Mouse (Mus musculus): ENCODE measurements around the gene Lrrc2. TPM values are rescaled to one million over a fixed set of nuclear protein-coding genes. Genes with fewer than 3 reads are reported as not detected.

Lrrc2 gene
- polyA plus RNA-seq, 1 experiment from 2014 or later = 0.51 TPM

DNA sequence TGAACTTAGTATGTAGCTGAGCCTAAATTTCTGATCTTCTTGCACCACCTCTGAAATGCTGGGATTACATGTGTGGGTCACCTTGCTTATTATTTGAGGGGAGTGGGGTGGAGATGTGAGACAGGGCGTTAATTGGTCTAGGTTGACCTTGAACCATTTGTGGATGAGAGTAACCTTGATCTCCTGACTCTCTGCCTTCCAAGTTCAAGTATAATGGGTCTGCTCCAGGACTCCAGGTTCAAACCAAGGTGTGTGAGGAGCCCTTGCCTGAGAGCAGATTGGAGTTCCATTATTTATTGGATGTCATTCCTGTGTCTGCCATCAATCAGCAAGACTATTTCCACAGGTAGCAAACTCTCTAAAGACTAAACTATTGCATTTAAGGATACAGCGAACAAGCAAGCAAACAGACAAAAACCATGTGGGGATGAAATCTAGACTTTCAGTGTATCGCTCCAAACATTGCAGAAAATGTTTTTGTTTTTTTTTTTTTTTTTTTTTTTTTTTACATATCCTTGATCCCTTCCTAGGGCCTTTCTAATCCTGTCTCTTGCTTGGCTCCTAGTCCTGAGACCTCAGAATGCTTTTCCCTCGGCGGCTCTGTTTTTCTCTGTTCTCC is 1.7 kb downstream of the Lrrc2 start:
- H3K4me3 ChIP-seq (replicated peaks; ENCODE audit: low read depth, low read length) = peak overlapping the region; percentile 51
- DNase-seq (no peak), ATAC-seq (ENCODE audit: low FRiP score, low TSS enrichment) (no peak)
- H3K9ac ChIP-seq (replicated peaks; ENCODE audit: low read length) = peak overlapping the region; percentile 57; the same call in 1 of the 2 replicates
- WGBS = 45% methylated on average over 5 of the region's 5 CpGs
- H3K9me3 ChIP-seq (ENCODE audit: control insufficient read depth, low read length) = no peaks in the 10 kb centered on the region
- H3K4me2 ChIP-seq (ENCODE audit: low read length) = peak overlapping the region; percentile 89
- peak overlapping the region; percentile 75 for H3K27ac ChIP-seq (replicated peaks; ENCODE audit: low read depth, low read length)
- no peaks in the 10 kb centered on the region for H3K36me3 ChIP-seq (ENCODE audit: control insufficient read depth, insufficient read depth, low read length)
- H3K27me3 ChIP-seq (ENCODE audit: control insufficient read depth, insufficient read depth, low read length) = no peaks in the 10 kb centered on the region
- peaks cover 7% of the 10 kb centered on the region; the same call in 1 of the 2 replicates for H3K4me1 ChIP-seq (ENCODE audit: control insufficient read depth, insufficient read depth, low read length)

DNA sequence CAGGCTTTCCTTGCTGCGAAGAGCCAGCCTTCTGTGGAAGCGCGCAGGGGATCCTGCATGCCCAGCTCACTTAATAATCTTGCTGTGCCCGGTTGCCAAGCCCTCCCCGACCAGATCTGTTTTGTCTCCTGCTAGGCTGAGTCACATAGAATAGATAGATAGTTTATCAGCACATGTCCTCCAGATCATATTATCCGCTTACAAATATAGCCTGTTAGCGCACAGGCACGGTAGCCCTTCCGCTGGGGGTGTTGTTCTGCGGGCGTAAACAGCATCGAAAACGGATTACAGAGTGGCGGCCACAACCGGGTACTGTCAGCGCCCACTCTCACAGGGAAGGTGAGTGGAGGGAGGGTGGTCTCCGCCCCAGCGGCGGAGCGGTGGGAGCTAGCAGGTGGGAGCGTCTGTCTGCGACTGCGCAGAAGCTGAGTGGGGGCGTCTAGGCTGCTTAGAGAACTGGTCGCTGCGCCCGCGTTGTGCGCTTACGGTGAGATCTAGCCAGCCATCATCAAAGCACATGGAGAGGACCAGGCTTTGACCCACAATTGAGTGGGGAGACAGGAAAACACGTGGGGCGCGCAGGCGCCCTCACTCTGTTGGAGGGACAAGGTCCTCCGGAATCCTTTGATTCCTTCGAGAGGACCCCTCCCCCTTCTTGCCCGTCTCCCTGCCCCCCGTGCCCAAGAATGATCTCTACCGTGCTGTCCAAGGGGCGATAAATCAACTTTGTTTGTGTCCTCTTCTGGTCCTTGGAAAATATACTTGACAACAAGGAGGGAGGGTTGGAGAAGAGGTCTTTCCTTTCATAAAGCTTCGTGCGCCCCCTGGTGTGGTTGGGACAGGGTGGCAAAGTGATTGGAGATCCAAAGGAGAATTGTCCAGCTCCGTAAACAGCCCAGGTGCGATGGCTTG is 2.5 kb downstream of the Lrrc2 start:
- DNase-seq (peak; percentile 91), ATAC-seq (ENCODE audit: low FRiP score, low TSS enrichment) (peak; percentile 76)
- Histone ChIP-seq H3K9ac (replicated peaks; ENCODE audit: low read length) (peak overlapping the region; percentile 57), H3K36me3 (ENCODE audit: control insufficient read depth, insufficient read depth, low read length) (no peaks in the 10 kb centered on the region), H3K9me3 (ENCODE audit: control insufficient read depth, low read length) (no peaks in the 10 kb centered on the region), H3K27ac (replicated peaks; ENCODE audit: low read depth, low read length) (peak overlapping the region; percentile 75), H3K4me2 (ENCODE audit: low read length) (peak overlapping the region; percentile 89), H3K27me3 (ENCODE audit: control insufficient read depth, insufficient read depth, low read length) (no peaks in the 10 kb centered on the region), H3K4me3 (replicated peaks; ENCODE audit: low read depth, low read length) (peak overlapping the region; percentile 51), H3K4me1 (ENCODE audit: control insufficient read depth, insufficient read depth, low read length) (peaks cover 7% of the 10 kb centered on the region; the same call in 1 of the 2 replicates)
- under 1% methylated on average over 44 of the region's 44 CpGs for WGBS

DNA sequence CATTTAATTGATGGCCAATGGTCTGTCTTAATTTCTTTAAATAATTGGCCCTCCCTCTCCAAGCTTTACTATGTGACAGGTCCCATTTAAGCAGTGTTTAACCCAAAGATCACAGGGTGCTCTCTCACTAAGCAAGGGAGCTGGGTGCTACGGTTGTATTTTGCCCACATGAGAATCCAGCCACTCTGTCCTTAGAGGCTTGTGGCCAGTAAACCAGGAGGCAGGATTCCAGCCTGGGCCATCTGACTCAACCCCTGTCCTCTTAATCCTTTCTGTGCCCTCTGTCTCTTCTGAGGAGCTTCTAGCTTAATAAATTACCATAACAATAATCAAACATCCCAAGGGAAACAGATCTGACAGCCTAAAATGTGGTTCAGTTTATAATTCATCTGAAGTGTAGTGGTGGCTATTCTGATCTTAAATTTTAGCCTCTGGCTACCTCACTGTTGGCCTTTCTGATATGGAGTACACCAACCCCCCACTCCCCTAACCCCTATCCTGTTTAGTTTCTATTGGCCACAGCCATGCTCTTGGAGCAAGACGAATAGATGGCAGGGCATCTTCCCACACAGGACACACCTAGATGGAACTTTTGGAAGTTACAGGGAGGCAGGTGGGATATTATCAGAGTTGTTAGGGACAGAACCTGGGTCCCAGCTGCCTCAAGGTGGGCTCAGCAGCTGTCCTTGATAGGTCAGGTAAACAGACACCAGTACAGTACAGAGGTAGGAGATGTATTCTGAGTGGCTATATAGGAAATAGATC is 3.5 kb downstream of the Lrrc2 start:
- ATAC-seq (ENCODE audit: low FRiP score, low TSS enrichment) = no peak
- H3K4me3 ChIP-seq (replicated peaks; ENCODE audit: low read depth, low read length) = no peak overlapping the region

DNA sequence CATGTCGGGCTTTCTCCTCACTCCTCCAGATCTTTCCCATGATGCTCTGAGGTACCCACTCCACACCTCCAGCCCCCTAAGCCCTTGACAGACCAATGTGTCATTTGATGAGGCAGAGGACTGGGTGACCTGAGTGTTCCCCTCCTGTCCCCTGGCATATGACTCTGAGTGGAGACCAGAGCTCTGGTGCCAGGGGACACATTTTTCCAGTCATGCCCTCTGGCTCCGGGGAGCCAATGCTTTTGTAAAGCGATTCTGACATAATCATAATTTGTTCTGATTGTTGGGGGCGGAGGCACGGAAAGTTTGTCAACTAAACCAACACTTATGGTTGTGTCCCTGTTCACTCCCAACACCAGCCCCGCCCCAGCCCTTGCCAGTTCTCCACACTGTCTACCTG is 4.6 kb downstream of the Lrrc2 start:
- DNase-seq = no peak
- H3K9ac ChIP-seq (replicated peaks; ENCODE audit: low read length) = no peak overlapping the region

More for the DNA sequence above, 3.5 kb downstream of the Lrrc2 start:
- H3K9ac ChIP-seq (replicated peaks; ENCODE audit: low read length) = no peak overlapping the region
- no peaks in the 10 kb centered on the region for H3K9me3 ChIP-seq (ENCODE audit: control insufficient read depth, low read length)
- 37% methylated on average over 2 of the region's 2 CpGs for WGBS
- no peak for DNase-seq
- peaks cover 7% of the 10 kb centered on the region; the same call in 1 of the 2 replicates for H3K4me1 ChIP-seq (ENCODE audit: control insufficient read depth, insufficient read depth, low read length)
- no peaks in the 10 kb centered on the region for H3K27me3 ChIP-seq (ENCODE audit: control insufficient read depth, insufficient read depth, low read length)
- no peak overlapping the region for H3K27ac ChIP-seq (replicated peaks; ENCODE audit: low read depth, low read length)
- H3K4me2 ChIP-seq (ENCODE audit: low read length) = peak overlapping the region; percentile 89
- no peaks in the 10 kb centered on the region for H3K36me3 ChIP-seq (ENCODE audit: control insufficient read depth, insufficient read depth, low read length)

DNA sequence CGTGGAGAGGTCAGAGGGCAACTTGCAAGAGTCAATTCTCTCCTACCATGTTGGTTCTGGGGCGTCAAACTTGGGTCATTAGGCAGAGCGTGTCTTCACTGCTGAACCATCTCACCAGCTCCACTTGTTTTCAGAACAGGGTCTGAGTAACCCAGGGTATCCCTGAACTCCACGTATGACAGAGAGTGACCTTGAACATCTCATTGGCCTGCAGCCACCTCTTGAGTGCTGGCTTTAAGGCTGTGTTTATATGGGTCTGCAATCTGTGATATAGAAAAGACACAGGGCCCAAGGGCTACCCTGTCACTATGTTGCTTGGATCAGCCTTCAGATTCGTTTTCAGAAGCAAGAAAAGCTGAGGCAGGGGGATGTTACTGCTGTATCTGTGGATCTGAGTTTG is 8.3 kb downstream of the Lrrc2 start:
- 82% methylated on average over 5 of the region's 5 CpGs for WGBS

More for the DNA sequence above, 4.6 kb downstream of the Lrrc2 start:
- H3K4me3 ChIP-seq (replicated peaks; ENCODE audit: low read depth, low read length) = no peak overlapping the region
- 90% methylated on average over 6 of the region's 6 CpGs for WGBS
- no peaks in the 10 kb centered on the region for H3K9me3 ChIP-seq (ENCODE audit: control insufficient read depth, low read length)
- no peak overlapping the region for H3K4me2 ChIP-seq (ENCODE audit: low read length)
- H3K4me1 ChIP-seq (ENCODE audit: control insufficient read depth, insufficient read depth, low read length) = peaks cover 7% of the 10 kb centered on the region; the same call in 1 of the 2 replicates
- no peak overlapping the region for H3K27ac ChIP-seq (replicated peaks; ENCODE audit: low read depth, low read length)
- H3K27me3 ChIP-seq (ENCODE audit: control insufficient read depth, insufficient read depth, low read length) = no peaks in the 10 kb centered on the region
- ATAC-seq (ENCODE audit: low FRiP score, low TSS enrichment) = no peak
- no peaks in the 10 kb centered on the region for H3K36me3 ChIP-seq (ENCODE audit: control insufficient read depth, insufficient read depth, low read length)

DNA sequence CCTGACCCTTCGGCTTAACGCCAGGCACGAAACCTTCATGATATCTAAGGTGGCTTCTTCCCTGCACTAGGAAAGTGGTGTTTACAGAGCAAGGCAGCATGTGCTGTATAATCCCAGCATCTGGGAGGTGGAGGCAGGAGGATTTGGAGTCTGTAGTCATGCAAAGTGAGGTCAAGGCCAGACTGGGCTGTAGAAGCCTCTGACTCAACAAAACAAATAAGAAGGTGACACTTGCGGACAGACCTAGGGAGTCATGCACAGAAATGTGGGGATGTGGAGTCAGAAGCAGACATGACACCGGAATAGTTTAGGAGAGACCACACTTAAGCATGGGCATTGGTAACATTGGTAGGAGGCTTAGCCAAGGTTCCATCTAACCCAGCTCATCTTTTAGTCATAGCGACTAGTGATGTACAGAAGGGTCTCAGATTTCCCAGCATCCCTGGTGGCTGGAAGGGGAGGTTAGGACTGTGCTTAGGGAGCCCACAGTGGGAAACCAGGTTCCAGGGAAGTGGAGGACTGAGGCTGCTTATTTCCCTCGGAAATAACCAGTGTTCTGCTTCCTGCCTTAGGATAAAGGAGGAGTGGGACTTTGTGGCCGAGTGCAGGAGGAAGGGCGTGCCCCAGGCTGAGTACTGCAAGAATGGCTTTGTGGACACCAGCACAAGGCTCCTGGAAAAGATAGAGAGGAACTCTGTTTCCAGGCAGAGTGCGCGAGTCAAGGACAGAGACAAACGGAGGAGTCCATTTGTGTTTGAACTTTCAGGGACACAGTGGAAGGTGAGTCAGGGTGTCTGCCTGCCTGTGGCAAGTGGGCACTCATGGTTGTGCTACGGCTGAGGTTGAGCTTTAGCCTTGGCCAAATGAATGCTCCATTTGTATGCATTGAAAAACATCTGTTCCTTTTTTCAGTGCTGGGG is 9.1 kb downstream of the Lrrc2 start:
- ATAC-seq (ENCODE audit: low FRiP score, low TSS enrichment) (no peak), DNase-seq (no peak)
- Histone ChIP-seq H3K27ac (replicated peaks; ENCODE audit: low read depth, low read length) (no peak overlapping the region), H3K4me2 (ENCODE audit: low read length) (no peak overlapping the region), H3K27me3 (ENCODE audit: control insufficient read depth, insufficient read depth, low read length) (no peaks in the 10 kb centered on the region), H3K9me3 (ENCODE audit: control insufficient read depth, low read length) (no peaks in the 10 kb centered on the region), H3K9ac (replicated peaks; ENCODE audit: low read length) (no peak overlapping the region), H3K36me3 (ENCODE audit: control insufficient read depth, insufficient read depth, low read length) (no peaks in the 10 kb centered on the region), H3K4me3 (replicated peaks; ENCODE audit: low read depth, low read length) (no peak overlapping the region), H3K4me1 (ENCODE audit: control insufficient read depth, insufficient read depth, low read length) (no peaks in the 10 kb centered on the region)
- 84% methylated on average over 13 of the region's 13 CpGs for WGBS

More for the DNA sequence above, 8.3 kb downstream of the Lrrc2 start:
- no peaks in the 10 kb centered on the region for H3K36me3 ChIP-seq (ENCODE audit: control insufficient read depth, insufficient read depth, low read length)
- H3K4me1 ChIP-seq (ENCODE audit: control insufficient read depth, insufficient read depth, low read length) = no peaks in the 10 kb centered on the region
- no peak for ATAC-seq (ENCODE audit: low FRiP score, low TSS enrichment)
- H3K9ac ChIP-seq (replicated peaks; ENCODE audit: low read length) = no peak overlapping the region
- no peaks in the 10 kb centered on the region for H3K9me3 ChIP-seq (ENCODE audit: control insufficient read depth, low read length)
- DNase-seq = no peak
- H3K4me3 ChIP-seq (replicated peaks; ENCODE audit: low read depth, low read length) = no peak overlapping the region
- H3K4me2 ChIP-seq (ENCODE audit: low read length) = no peak overlapping the region
- H3K27ac ChIP-seq (replicated peaks; ENCODE audit: low read depth, low read length) = no peak overlapping the region
- H3K27me3 ChIP-seq (ENCODE audit: control insufficient read depth, insufficient read depth, low read length) = no peaks in the 10 kb centered on the region

DNA sequence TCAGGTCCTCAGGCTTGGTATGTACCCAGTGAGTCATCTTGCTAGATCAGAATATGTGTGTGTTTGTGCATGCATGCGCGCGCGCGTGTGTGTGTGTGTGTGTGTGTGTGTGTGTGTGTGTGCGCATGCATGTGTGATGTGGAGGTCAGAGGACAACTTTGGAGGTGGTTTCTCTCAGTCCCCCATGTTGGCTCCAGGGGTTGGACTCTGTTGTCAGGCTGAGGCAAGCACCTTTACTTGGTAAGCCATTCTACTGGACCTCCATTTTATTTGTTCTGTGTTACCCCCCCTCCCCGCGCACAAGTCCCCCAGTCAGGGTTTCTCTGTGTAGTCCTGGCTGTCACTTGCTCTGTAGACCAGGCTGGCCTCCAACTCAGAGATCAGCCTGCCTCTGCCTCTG is 10.0 kb downstream of the Lrrc2 start:
- Histone ChIP-seq H3K9me3 (ENCODE audit: control insufficient read depth, low read length) (no peaks in the 10 kb centered on the region), H3K27me3 (ENCODE audit: control insufficient read depth, insufficient read depth, low read length) (no peaks in the 10 kb centered on the region), H3K4me1 (ENCODE audit: control insufficient read depth, insufficient read depth, low read length) (no peaks in the 10 kb centered on the region), H3K4me3 (replicated peaks; ENCODE audit: low read depth, low read length) (no peak overlapping the region), H3K9ac (replicated peaks; ENCODE audit: low read length) (no peak overlapping the region), H3K27ac (replicated peaks; ENCODE audit: low read depth, low read length) (no peak overlapping the region), H3K4me2 (ENCODE audit: low read length) (no peak overlapping the region), H3K36me3 (ENCODE audit: control insufficient read depth, insufficient read depth, low read length) (no peaks in the 10 kb centered on the region)
- DNase-seq (no peak), ATAC-seq (ENCODE audit: low FRiP score, low TSS enrichment) (no peak)
- 97% methylated on average over 8 of the region's 8 CpGs for WGBS

Data from midbrain, embryonic 14.5 days (tissue).